Mouse (Mus musculus): ENCODE results near the gene Hadh. TPM values are rescaled to one million over a fixed set of nuclear protein-coding genes. Genes with fewer than 3 reads are reported as not detected.

The Hadh gene
- polyA plus RNA-seq, 1 experiment from 2014 or later: 89.3 TPM

- DNase-seq (ENCODE audit: low spot score): no peak
Observed at GRCm38 (mm10) chr3:131272374-131273100, 636 bp upstream of the Hadh start.

- peak; percentile 33 for DNase-seq (ENCODE audit: low spot score)
Observed at GRCm38 (mm10) chr3:131271157-131271556, 744 bp downstream of the Hadh start.

DNA sequence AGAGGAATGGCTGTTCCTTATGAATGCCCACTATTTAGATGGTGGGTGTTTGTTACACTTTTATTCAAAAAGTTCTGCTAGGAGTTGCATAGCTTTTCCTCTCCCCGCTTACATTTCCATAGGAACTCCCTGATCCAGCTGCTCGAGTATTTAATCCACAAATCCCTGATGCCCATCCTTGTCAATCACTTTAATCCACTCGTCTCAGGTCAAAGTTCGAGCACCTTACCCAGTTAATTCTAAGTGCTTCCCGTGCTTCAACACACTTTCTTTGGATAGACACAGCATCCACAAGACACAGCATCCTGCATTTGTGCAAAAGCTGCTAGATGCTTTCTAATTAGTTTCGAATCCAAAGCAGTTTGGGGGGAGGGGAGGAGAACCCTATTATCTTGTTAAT is 1.5 kb downstream of the Hadh start:
- DNase-seq (ENCODE audit: low spot score): no peak

- DNase-seq (ENCODE audit: low spot score): no peak
Observed at GRCm38 (mm10) chr3:131266366-131267050, 5.4 kb downstream of the Hadh start.

- DNase-seq (ENCODE audit: low spot score): no peak
Observed at GRCm38 (mm10) chr3:131265516-131265915, 6.4 kb downstream of the Hadh start.

GRCm38 (mm10) chr3:131263766-131264486 is 8.0 kb downstream of the Hadh start:
- DNase-seq (ENCODE audit: low spot score): no peak

GRCm38 (mm10) chr3:131260418-131260817 is 11.5 kb downstream of the Hadh start:
- DNase-seq (ENCODE audit: low spot score): no peak

GRCm38 (mm10) chr3:131259392-131259965 is 12.4 kb downstream of the Hadh start:
- DNase-seq (ENCODE audit: low spot score): no peak

GRCm38 (mm10) chr3:131258921-131259320 is 13.0 kb downstream of the Hadh start:
- DNase-seq (ENCODE audit: low spot score): no peak

DNA sequence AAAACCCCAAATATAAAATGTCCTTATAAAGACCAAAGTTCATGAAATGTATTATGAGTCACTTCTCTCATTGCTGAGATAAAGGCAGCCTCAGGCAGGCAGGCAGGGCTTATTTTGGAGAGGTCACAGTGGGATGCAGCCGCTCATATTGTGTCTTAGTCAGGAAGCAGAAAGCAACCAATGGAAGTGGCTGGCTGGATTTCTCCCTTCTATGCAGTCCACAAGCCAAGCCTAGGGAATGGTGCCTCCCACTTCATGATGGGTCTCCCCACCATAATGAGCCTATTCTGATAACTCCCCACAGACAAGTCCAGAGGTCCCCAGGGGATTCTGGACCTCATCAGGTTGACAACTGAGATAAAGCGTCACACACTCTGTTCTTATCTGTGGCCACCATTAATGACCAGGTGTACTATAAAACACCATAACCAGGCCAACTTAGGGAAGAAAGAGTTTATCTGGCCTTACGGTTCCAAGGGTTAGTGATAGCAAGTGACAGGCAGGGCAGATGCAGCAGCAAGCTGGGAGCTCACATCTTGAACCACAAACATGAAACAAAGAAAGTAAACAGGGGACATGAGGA is 16.4 kb downstream of the Hadh start:
- no peak for DNase-seq (ENCODE audit: low spot score)

GRCm38 (mm10) chr3:131254991-131255390 is 16.9 kb downstream of the Hadh start:
- no peak for DNase-seq (ENCODE audit: low spot score)

DNA sequence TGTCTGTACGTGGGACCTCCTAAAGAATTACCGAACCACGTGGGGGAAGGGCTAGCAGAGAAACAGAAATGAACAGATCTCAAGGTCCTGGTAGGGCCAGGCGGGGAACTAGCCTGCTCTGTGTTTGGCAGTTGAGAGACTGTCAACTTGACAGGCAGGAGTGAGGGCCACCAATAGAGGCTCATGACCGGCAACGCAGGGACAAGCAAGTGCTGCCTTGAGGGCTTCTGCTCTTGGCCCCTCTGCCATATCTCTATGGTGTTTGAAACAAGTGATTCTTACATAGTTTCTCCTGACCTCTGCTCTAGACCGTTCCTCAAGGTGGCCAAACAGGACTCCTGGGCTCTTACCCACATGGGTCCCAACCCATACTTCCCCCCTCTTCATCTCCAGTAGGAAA is 20.3 kb downstream of the Hadh start:
- no peak for DNase-seq (ENCODE audit: low spot score)

DNA sequence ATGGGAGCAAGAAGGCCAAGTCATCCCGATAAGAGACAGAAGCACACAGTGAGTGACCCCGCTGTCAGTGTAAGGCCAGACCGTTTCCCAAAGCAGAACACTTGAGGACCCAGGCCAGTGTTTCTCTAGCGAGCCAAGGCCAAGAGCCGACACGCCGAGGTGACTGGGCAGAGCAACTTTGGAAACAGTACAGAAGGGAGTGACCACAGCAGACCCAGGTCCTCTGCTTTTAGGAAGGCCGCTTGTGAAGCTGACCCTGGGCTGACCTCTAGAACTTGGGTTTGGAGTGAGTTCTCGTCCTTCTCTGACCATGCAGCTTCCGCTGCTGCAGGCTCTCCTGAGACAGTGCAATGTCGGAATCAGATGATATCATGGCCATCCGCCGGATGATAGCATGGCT is 20.9 kb downstream of the Hadh start:
- DNase-seq (ENCODE audit: low spot score): no peak

GRCm38 (mm10) chr3:131250283-131250682 is 21.6 kb downstream of the Hadh start:
- no peak for DNase-seq (ENCODE audit: low spot score)

GRCm38 (mm10) chr3:131248444-131248843 is 23.5 kb downstream of the Hadh start:
- DNase-seq (ENCODE audit: low spot score): no peak

- DNase-seq (ENCODE audit: low spot score): no peak
Observed at GRCm38 (mm10) chr3:131247851-131248250, 24.1 kb downstream of the Hadh start.

DNA sequence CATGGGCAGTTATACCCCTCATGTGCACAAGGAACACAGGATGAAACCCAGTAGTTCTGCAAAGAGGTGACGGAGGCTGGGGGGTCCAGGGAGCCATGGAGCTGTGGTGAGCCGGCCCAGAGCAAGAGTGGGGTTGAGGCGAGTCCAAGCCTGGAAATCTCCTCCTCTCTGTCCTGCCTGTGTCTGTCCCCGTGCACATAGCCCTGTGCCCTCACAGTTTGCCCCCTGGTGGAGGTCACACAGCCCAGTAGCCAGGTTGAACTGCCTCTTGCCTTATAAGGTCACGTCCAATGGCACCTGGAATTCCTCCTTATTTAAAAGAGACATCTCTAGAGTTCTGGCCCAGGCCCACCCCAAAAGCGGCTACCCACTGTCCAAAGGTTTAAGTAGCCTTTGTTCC is 24.5 kb downstream of the Hadh start:
- DNase-seq (ENCODE audit: low spot score): no peak

DNA sequence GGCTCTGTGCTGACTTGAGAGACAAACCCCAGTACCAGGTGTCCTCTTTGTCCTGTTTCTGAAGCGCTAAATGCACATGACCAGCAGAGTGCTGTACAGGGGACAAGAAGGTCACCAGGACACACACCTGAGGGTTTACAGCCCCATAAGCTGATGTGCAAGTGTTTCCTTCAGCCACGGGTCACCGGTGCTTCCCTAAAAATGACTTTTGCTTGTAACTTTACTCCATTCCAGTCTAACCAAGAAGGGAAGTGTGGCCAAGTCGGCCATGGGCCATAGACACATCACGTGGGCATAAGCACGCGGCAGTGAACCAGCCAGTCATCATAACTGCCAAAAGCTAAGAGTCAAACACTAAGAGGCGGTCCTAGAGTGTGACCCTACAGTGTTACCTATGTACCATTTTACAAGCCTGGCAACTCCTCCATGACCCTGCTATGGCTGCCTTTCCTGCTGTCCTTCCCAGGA is 25.3 kb downstream of the Hadh start:
- DNase-seq (ENCODE audit: low spot score): no peak

GRCm38 (mm10) chr3:131245766-131246578 is 25.9 kb downstream of the Hadh start:
- DNase-seq (ENCODE audit: low spot score): peak; percentile 78

DNA sequence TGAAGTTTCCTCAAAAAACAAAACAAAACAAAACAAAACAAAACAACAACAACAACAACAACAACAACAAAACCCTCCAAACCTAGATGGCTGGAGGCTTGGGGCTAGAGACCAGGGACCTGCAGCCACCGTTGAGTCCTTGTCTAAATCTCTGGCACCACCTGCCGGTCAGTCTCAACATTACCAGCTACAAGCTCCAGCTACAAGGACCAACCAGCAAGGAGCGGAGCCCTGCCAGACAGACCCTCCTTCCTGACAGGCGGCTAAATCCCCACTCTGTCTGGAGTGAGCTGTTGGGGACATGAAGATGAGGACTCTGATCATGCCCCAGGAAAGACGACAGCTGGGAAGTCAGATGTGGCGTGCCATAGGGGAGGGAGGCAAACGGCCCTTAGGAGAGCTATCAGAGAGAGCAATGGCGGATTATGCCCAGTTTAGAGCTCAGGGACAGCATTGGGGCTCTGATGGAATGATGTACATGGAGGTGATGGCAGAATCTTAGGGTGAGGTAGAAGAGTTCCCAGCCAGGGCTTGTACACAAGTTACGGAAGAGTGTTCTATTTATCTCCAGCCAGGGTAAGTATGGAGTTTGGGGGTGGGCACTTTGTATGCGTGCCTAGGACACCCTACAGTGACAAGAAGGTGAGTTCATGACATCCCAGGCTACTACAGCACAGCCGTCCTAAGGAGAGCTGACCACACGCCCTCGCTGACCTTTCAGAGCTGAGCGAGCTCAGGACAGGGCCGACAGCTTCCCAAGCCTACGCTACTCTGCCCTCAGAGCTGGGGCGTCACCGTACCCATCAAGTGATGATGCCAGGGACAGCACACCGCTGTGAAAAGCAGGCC is 33.9 kb downstream of the Hadh start:
- DNase-seq (ENCODE audit: low spot score): peak; percentile 84
